Mouse (Mus musculus) midbrain, embryonic 13.5 days (tissue): ENCODE results near the gene Gdf9. TPM values are rescaled to one million over a fixed set of nuclear protein-coding genes. Genes with fewer than 3 reads are reported as not detected.
A peak's percentile ranks its signal among the peaks of the same experiment; 100 is the strongest.

ENCODE experiments used
- ATAC-seq: fragments of 200-750 bp; cut with Nextera tagmentation; 2 replicates; pipeline ENCODE4 v1.8.0; 2017; ENCODE audit warnings: mild to moderate bottlenecking, moderate TSS enrichment, moderate library complexity
- H3K27ac ChIP-seq: fragments of 300-500 bp; sonication (generic); 2 replicates; pipeline ENCODE4 v1.5.1; 2015; ENCODE audit warnings: inconsistent platforms, mild to moderate bottlenecking, moderate library complexity
- H3K27me3 ChIP-seq: fragments of 300-500 bp; sonication (generic); 2 replicates; pipeline ENCODE4 v1.6.1; 2015; ENCODE audit warnings: mild to moderate bottlenecking, inconsistent platforms
- H3K36me3 ChIP-seq: fragments of 300-500 bp; sonication (generic); 2 replicates; pipeline ENCODE4 v1.6.1; 2015; ENCODE audit warnings: mild to moderate bottlenecking, inconsistent platforms
- H3K4me1 ChIP-seq: fragments of 300-500 bp; sonication (generic); replicated peaks from 2 replicates; pipeline ENCODE4 v1.6.1; 2015; ENCODE audit warnings: inconsistent platforms
- H3K4me2 ChIP-seq: fragments of 300-500 bp; sonication (generic); replicated peaks from 2 replicates; pipeline ENCODE4 v1.6.1; 2015; ENCODE audit warnings: moderate library complexity, mild to moderate bottlenecking, inconsistent platforms
- H3K4me3 ChIP-seq: fragments of 300-500 bp; sonication (generic); replicated peaks from 2 replicates; pipeline ENCODE4 v1.5.1; 2015; ENCODE audit warnings: mild to moderate bottlenecking, inconsistent platforms
- H3K9ac ChIP-seq: fragments of 300-500 bp; sonication (generic); replicated peaks from 2 replicates; pipeline ENCODE4 v1.6.1; 2015; ENCODE audit warnings: mild to moderate bottlenecking, inconsistent platforms
- H3K9me3 ChIP-seq: fragments of 300-500 bp; sonication (generic); 2 replicates; pipeline ENCODE4 v1.6.1; 2016; ENCODE audit warnings: mild to moderate bottlenecking, inconsistent platforms
- WGBS: fragments of 180-500 bp; shearing (Covaris S2); methylation state at CpG from one replicate; pipeline ENCODE4 v1.1.7; 2015; 5-methylcytosine and 5-hydroxymethylcytosine counted together
- polyA plus RNA-seq: library from polyadenylated mRNA; unstranded; fragments of >200 nt; fragmentation: Nextera tagmentation; extraction: Ambion mirVana; gene quantifications from 2 replicates; pipeline ENCODE4 v1.2.1, GENCODE M21; 2015

The Gdf9 gene
- polyA plus RNA-seq, 1 experiment from 2014 or later = 3.3 TPM

DNA sequence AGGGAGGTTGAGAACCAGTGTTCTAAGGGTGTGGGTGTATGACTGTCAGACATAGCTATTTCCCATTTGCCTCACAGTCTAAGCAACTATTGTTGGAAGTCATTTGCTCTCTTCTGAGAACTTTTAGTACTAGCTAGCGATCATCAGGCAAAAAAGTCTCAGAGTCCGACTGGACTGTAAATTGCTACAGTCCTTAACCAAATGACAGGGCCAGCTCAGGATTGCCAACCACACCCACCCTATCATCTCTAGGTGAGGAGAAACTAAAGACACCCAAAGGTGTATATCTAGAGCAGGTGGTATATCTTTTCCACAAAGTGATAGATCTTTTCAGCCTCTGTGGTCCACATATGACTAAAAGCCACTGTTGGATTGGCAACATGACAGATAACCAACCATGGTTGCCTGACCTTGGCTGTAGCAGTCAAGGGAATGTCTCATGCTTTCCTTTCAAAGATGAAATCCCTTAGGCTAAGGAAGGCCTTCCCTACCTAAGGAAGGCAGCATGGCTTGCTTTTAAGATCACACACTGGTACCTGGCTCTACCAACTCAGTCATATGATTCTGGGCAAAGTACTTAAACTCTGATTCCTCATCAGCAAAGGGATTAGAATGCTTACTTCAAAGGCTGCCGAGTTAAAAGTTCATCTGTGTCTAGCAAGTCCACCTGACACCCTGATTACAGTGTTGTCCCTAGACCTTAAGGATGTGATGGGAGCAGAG, 2.7 kb upstream of the Gdf9 start:
- Histone ChIP-seq H3K4me2 (no peak overlapping the region), H3K9me3 (no peaks in the 10 kb centered on the region), H3K9ac (no peak overlapping the region), H3K4me1 (peaks cover 18% of the 10 kb centered on the region), H3K36me3 (peaks cover 12% of the 10 kb centered on the region), H3K4me3 (no peak overlapping the region), H3K27me3 (no peaks in the 10 kb centered on the region), H3K27ac (no peak overlapping the region)
- WGBS = 95% methylated on average over 3 of the region's 3 CpGs
- no peak for ATAC-seq

DNA sequence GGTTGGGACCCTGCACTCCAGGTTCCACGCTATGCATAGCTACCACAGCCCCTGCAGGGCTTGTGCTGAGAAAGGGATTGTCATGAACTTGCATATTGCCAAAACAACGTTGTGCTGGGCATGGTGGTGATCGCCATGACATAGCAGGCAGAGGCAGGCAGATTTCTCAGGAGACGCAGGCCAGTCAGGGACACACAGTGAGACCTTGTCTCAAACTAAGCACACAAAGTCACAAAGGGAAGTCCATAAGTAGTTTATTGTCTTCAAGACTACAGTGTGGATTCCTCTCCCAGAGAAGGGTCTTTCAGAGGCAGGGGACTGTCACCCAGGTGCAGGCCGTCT, 2.1 kb upstream of the Gdf9 start:
- Histone ChIP-seq H3K36me3 (peaks cover 12% of the 10 kb centered on the region), H3K4me2 (no peak overlapping the region), H3K4me1 (peaks cover 18% of the 10 kb centered on the region), H3K27ac (no peak overlapping the region), H3K9me3 (no peaks in the 10 kb centered on the region), H3K4me3 (no peak overlapping the region), H3K9ac (no peak overlapping the region), H3K27me3 (no peaks in the 10 kb centered on the region)
- 98% methylated on average over 5 of the region's 5 CpGs for WGBS
- ATAC-seq = no peak

DNA sequence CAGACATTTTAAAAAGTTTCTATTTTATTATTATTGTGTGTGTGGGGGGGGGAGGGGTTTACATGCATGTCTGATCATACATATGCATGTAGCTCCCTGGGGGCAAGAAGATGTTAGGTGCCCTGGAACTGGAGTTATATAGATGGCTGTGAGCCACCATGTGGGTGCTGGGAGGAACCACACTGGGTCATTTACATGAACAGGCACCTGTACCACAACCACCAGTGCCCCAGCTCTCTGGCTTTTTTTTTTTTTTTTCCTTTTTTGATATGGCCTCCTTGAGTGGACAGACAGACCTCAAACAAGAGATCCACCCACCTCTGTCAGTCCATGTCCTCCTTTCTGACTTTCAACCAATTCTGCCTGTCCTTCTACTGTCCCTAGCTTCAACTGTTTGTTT, 1.6 kb upstream of the Gdf9 start:
- Histone ChIP-seq H3K4me2 (peak overlapping the region; percentile 95), H3K9me3 (no peaks in the 10 kb centered on the region), H3K4me3 (peak overlapping the region; percentile 90), H3K9ac (no peak overlapping the region), H3K4me1 (peaks cover 18% of the 10 kb centered on the region), H3K36me3 (peaks cover 12% of the 10 kb centered on the region), H3K27ac (no peak overlapping the region), H3K27me3 (no peaks in the 10 kb centered on the region)
- no peak for ATAC-seq

DNA sequence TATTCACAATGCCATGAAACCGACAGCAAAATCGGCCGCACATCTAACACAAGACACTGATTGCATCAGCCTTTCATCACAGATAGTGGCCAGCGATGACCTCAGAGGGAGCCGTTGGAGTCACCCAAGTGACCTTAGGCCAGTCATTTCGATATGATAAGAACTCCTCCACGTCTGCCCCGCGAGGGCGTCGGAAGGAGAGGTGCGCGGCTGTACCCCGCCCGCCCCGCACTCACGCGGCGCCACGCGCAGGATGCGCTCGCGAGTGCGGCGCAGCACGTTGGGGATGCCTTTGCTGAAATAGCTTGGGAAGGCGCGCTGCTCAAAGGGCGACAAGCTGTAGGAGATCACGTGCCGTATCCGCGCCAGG, 538 bp upstream of the Gdf9 start:
- peak overlapping the region; percentile 90 for H3K4me3 ChIP-seq
- peak overlapping the region; percentile 72 for H3K27ac ChIP-seq
- under 1% methylated on average over 34 of the region's 34 CpGs for WGBS
- H3K36me3 ChIP-seq = peaks cover 12% of the 10 kb centered on the region
- peak overlapping the region; percentile 95 for H3K4me2 ChIP-seq
- no peaks in the 10 kb centered on the region for H3K9me3 ChIP-seq
- peaks cover 18% of the 10 kb centered on the region for H3K4me1 ChIP-seq
- peak; percentile 67; the same call in 1 of the 2 replicates for ATAC-seq
- no peaks in the 10 kb centered on the region for H3K27me3 ChIP-seq
- H3K9ac ChIP-seq = peak overlapping the region; percentile 91

DNA sequence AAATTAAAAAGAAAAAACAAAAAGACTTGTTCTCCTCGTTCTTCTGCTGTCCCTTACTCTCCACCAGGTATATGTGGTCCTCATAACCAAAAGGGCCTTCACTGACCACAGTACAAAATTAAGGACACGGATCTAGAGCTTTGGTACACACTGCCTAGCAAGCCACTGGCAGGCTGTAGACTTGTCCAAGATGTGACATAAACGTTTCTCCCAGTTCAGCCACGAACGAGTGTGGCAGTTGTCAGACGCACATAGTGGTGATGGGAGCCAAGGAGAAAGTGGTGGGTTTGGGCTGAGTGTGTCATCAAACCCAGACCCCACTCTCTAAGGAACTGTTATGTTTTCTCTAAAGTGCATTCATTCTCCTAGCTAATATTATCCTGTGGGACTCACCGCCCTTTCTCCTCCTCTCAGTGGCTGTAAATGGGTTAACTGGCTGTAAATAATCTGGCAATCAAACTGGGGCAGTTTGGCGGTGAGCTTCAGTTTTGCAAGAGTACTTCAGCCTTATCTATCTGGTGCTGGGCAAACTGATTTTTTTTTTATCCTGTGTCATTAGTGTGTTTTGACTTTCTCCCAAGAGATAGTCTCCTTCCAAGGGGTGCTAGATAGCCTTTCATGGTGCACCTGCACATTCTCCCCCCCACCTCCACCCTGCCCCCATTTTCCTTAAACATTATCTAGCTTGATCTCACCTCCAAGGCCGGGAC, 679 bp downstream of the Gdf9 start:
- Histone ChIP-seq H3K9me3 (no peaks in the 10 kb centered on the region), H3K36me3 (peaks cover 12% of the 10 kb centered on the region), H3K4me3 (peak overlapping the region; percentile 90), H3K4me1 (peaks cover 18% of the 10 kb centered on the region), H3K27ac (peak overlapping the region; percentile 25), H3K4me2 (peak overlapping the region; percentile 53), H3K27me3 (no peaks in the 10 kb centered on the region), H3K9ac (peak overlapping the region; percentile 47)
- peak; percentile 70 for ATAC-seq
- WGBS = 21% methylated on average over 9 of the region's 9 CpGs

DNA sequence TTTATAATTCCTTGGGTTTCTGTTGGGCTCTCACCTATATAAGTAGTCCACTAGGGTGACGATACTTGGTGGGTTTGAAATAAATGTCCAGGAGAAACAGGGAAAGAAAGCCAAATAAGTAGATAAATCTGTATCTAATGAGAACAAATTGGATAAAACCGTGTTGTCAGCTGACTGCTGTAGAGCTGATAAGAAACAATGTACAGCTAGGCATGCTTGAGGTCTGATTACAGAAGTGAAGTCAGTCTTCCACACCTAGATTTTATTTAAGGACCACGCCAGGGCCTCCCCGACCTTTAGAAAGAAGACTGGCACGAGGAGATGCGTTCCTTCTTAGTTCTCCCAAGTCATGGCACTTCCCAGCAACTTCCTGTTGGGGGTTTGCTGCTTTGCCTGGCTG, 2.2 kb downstream of the Gdf9 start:
- H3K4me3 ChIP-seq = no peak overlapping the region
- no peaks in the 10 kb centered on the region for H3K9me3 ChIP-seq
- no peak overlapping the region for H3K4me2 ChIP-seq
- no peaks in the 10 kb centered on the region for H3K27me3 ChIP-seq
- peaks cover 18% of the 10 kb centered on the region for H3K4me1 ChIP-seq
- H3K9ac ChIP-seq = no peak overlapping the region
- WGBS = 64% methylated on average over 6 of the region's 6 CpGs
- H3K27ac ChIP-seq = no peak overlapping the region
- H3K36me3 ChIP-seq = peaks cover 9% of the 10 kb centered on the region
- no peak for ATAC-seq

DNA sequence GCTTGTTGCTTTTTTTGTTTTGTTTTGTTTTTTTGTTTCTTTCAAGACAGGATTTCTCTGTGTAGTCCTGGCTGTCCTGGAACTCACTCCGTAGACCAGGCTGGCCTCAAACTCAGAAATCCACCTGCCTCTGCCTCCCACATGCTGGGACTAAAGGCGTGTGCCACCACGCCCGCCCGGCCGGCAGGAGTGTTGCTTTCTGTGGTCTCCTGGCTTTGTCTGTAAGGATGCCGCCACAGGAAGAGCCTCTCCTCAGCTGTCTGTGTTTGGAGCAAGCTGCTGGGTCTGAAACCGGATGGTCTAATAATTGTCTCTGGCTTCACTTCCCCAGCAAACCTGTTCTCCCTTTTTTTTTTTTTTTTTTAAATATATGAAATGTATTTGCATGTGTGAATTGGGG, 4.7 kb downstream of the Gdf9 start:
- WGBS = 84% methylated on average over 8 of the region's 8 CpGs

DNA sequence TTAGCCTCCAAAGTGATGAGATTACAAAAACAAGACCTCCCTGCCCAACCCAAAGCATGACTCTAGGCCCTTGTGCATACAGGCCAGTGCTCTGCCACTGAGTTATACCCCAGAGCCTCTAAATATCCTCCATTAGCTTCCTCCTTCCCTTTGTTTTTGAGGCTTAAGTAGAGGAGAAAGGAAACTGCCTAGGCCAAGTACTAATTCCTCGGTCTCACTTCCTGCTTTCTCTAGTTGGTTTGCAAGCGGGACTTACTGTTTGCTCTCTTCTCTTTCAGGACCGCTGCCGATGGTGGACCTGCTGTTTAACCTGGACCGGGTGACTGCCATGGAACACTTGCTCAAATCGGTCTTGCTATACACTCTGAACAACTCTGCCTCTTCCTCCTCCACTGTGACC, 5.5 kb downstream of the Gdf9 start:
- WGBS = 92% methylated on average over 6 of the region's 6 CpGs
- Histone ChIP-seq H3K4me1 (peaks cover 6% of the 10 kb centered on the region), H3K4me2 (no peak overlapping the region), H3K27me3 (no peaks in the 10 kb centered on the region), H3K27ac (no peak overlapping the region), H3K9me3 (no peaks in the 10 kb centered on the region), H3K9ac (no peak overlapping the region), H3K4me3 (no peak overlapping the region), H3K36me3 (no peaks in the 10 kb centered on the region)
- no peak for ATAC-seq

More for the DNA sequence above, 4.7 kb downstream of the Gdf9 start:
- H3K4me2 ChIP-seq = no peak overlapping the region
- ATAC-seq = no peak
- no peak overlapping the region for H3K27ac ChIP-seq
- no peaks in the 10 kb centered on the region for H3K9me3 ChIP-seq
- no peak overlapping the region for H3K9ac ChIP-seq
- no peak overlapping the region for H3K4me3 ChIP-seq
- no peaks in the 10 kb centered on the region for H3K36me3 ChIP-seq
- peaks cover 6% of the 10 kb centered on the region for H3K4me1 ChIP-seq
- H3K27me3 ChIP-seq = no peaks in the 10 kb centered on the region

DNA sequence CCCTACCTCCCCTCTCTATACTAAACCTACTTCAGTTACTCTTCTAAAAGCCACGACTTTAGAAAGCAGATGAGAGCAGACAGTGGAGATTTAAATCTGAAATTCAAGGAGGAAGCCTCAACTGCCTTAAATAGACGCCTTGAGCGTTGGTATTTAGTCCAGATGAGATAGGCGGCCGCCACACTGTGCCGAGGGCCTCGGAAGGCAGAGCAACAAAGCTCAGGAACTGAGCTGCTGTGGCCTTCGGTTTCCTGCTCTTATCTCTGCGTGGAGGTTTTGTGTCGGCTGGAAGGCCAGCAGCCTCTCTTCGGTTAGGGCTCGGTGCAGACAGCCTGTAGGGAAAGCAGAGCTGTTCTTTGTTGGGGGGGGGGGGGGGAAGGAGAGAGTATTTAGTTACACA, 11.1 kb downstream of the Gdf9 start:
- Histone ChIP-seq H3K9me3 (no peaks in the 10 kb centered on the region), H3K4me2 (no peak overlapping the region), H3K36me3 (no peaks in the 10 kb centered on the region), H3K9ac (no peak overlapping the region), H3K4me1 (no peaks in the 10 kb centered on the region), H3K4me3 (no peak overlapping the region), H3K27ac (no peak overlapping the region), H3K27me3 (no peaks in the 10 kb centered on the region)
- no peak for ATAC-seq
- 54% methylated on average over 12 of the region's 12 CpGs for WGBS

DNA sequence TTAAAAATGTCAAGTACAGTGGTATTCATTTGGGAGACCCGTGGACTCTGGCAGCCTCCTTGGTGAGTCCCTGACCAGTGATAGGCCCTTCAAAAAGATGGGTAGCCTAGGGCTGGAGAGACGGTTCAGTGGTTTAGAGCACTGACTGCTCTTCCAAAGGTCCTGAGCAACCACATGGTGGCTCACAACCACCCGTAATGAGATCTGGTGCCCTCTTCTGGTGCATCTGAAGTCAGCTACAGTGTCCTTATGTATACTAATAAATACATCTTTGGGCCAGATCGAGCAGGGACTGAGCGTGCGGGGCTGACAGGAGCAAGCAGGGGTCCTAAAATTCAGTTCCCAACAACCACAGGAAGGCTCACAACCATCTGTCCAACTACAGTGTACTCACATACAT, 13.0 kb downstream of the Gdf9 start:
- Histone ChIP-seq H3K4me1 (no peaks in the 10 kb centered on the region), H3K36me3 (no peaks in the 10 kb centered on the region), H3K27ac (no peak overlapping the region), H3K4me3 (no peak overlapping the region), H3K4me2 (no peak overlapping the region), H3K9me3 (no peaks in the 10 kb centered on the region), H3K9ac (no peak overlapping the region), H3K27me3 (no peaks in the 10 kb centered on the region)
- ATAC-seq = no peak
- 38% methylated on average over 6 of the region's 6 CpGs for WGBS

DNA sequence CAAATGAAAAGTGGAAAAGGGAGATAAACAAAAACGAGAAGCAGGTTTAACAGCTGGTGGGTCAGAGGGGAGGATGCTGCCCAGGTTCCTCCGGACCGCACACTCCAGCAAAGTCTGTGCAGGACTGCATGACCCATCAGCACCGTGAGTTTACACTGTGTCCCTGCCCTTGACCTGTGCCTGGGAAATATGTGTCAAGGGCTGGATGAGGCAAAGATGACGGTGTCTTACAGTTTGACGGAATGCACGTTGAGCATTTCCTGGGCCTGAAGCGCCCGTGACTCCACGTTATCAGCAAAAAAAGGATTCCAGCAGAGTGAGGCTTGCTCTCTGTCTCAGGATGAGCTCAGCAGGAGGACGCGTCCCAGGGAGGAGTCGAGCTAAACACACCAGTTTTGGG, 14.7 kb downstream of the Gdf9 start:
- H3K9me3 ChIP-seq = no peaks in the 10 kb centered on the region
- H3K4me2 ChIP-seq = no peak overlapping the region
- H3K4me3 ChIP-seq = no peak overlapping the region
- H3K36me3 ChIP-seq = no peaks in the 10 kb centered on the region
- no peak for ATAC-seq
- H3K9ac ChIP-seq = no peak overlapping the region
- no peaks in the 10 kb centered on the region for H3K4me1 ChIP-seq
- H3K27me3 ChIP-seq = no peaks in the 10 kb centered on the region
- WGBS = 58% methylated on average over 13 of the region's 13 CpGs
- H3K27ac ChIP-seq = no peak overlapping the region

DNA sequence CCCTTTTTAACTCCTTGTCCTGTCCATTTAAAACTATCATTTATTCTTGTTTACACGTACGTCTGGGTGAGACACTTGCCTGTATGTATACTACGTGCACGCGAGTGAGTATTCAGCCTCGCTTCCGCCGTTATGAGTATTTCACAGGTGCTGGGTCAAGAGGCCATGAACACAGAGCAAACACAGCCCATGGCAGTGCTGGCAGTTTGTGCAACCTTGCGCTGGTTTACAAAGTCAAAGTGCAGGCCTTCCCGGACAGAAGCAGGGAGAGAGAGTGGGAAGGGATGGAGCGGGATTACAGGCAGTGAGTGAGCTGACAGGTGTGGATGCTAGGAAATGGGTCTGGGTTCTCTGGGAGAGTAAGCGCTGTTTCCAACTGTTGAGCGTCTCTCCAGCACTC, 15.4 kb downstream of the Gdf9 start:
- H3K4me2 ChIP-seq = no peak overlapping the region
- 90% methylated on average over 13 of the region's 13 CpGs for WGBS
- H3K36me3 ChIP-seq = no peaks in the 10 kb centered on the region
- no peaks in the 10 kb centered on the region for H3K27me3 ChIP-seq
- no peak overlapping the region for H3K4me3 ChIP-seq
- ATAC-seq = no peak
- no peak overlapping the region for H3K27ac ChIP-seq
- no peak overlapping the region for H3K9ac ChIP-seq
- H3K4me1 ChIP-seq = no peaks in the 10 kb centered on the region
- no peaks in the 10 kb centered on the region for H3K9me3 ChIP-seq

DNA sequence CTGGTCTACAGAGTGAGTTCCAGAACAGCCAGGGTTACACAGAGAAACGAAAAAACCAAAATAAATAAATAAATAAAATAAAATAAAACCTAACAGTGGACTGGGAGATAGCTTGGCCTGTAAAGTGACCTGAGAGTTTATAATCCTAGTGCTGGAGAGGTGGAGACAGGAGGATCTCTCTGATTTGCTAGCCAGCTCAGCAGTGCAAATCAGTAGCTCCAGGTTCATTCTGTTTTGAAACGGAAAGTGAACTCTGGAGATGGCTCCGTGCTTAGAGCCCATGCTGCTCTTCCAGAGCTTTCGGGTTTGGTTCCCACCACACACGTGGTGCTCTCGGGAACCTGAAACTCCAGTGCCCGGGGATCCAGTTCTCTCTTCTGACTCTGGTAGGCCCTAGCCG, 17.2 kb downstream of the Gdf9 start:
- Histone ChIP-seq H3K9ac (no peak overlapping the region), H3K36me3 (no peaks in the 10 kb centered on the region), H3K27ac (no peak overlapping the region), H3K27me3 (no peaks in the 10 kb centered on the region), H3K4me3 (no peak overlapping the region), H3K4me1 (no peaks in the 10 kb centered on the region), H3K9me3 (no peaks in the 10 kb centered on the region), H3K4me2 (no peak overlapping the region)
- no peak for ATAC-seq
- WGBS = 91% methylated on average over 8 of the region's 8 CpGs
